Mouse (Mus musculus): ENCODE measurements around the gene Exd1.

The Exd1 gene

DNA sequence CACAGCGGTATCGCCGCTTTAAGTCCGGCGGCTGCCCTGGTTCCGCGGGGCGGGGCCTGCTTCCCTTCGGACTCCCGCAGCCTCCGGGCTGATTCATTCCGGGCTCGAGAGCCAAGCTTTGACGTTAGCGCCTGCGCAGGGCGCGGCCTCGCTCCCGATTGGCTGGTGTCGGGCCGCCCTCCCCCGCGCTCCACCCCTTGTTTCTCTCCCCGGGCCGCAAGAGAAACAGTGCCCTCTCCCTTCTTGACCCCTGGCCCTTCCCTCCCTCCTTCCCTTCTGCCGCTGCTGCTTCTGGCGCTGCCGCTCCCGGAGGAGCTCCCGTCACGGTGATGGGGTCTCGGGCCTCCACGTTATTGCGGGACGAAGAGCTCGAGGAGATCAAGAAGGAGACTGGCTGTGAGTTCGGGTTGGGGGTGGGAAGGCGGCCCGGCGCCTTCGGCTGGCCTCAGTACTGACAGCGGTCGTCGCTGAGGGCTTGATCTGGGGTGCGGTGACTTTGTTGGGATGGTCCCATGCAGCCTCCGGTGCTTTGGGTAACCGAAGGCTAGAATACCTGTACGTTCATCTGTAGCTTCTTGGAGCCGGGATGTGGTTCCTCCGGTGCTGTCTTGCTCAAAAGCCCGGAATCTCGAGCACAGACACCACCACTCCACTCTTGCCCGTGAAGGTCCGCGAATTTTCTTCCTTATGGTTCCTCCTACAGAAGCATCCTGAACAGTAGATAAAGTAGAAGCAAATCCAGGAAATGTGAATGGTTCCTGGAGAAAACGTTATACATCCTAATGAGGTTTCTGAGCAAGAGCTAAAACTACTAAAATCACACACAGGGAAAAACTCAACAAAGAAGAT lies at the start of gene Exd1, which contains the start of gene Chp1:
TSS of gene Exd1 (minus strand) at position 106 of the 849 bp plus-strand sequence.
TSS of gene Chp1 (plus strand) at position 176 of the 849 bp plus-strand sequence.
- peak; percentile 99 for DNase-seq (ENCODE audit: low spot score)

DNA sequence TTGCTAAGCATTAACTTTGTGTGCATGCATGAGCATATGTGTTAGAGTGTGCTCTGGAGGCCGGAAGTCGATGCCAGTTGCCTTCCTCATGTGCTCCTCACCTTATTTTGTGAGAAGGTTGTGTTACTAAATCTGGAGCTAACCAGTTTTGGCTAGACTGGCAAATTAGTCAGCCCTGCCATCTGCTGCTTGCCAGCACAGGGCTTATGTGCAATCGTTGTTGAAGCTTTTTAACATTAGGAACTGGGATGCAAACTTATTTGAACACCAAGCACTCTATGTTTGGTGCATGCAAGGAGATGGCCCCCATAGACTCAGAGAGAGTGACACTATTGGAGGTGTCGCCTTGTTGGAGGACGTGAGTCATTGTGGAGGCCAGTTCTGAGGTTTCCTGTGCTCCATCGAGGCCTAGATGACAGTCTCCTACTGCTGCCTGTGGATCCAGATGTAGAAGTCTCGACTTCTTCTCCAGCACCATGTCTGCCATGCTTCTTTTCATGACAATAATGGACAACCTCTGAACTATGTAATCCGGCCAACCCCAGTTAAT lies 49.4 kb upstream of the Exd1 start:
- no peak for DNase-seq (ENCODE audit: low spot score)

DNA sequence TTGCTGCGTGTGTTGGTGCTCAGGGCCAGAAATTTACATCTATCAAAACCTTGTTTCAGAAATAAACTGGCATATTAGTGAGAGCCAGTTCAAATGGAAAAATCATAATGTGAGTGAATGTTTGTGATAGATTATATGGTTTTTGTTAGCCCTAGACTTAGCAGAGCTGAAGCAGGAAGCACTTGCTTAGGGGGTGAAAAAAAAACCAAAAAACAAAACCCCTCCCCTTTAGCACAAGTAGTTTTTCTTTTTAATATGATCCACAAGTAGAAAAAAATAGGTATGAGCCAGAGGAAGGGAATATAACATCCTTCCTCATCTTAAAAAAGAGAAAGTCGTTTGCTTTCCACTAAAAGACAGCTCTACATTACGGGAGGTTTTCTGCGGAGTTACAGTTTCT lies 47.9 kb upstream of the Exd1 start:
- no peak for DNase-seq (ENCODE audit: low spot score)

GRCm38 (mm10) chr2:119594113-119594981 lies 46.9 kb upstream of the Exd1 start:
- DNase-seq (ENCODE audit: low spot score): peak; percentile 98

DNA sequence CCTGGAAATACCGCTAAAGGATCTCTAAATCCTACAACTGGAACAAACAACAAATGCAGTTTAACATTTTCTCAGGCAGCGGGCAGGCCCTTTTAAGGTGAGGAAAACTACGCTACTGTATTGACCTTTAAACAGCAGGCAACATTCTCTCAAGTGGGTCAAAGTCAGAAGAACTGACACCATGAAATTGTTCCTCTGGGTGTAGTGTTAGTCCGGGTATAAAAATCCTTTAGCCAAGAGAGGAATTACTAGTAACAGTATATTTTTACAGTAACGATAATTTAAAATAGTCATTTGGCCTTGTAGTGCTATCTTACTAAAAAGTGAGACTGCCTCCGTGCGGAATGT lies 46.3 kb upstream of the Exd1 start:
- DNase-seq (ENCODE audit: low spot score): no peak

GRCm38 (mm10) chr2:119591247-119591646 lies 43.8 kb upstream of the Exd1 start:
- no peak for DNase-seq (ENCODE audit: low spot score)

- DNase-seq (ENCODE audit: low spot score): peak; percentile 71
Observed at GRCm38 (mm10) chr2:119587383-119587782, 40.0 kb upstream of the Exd1 start.

- no peak for DNase-seq (ENCODE audit: low spot score)
Observed at GRCm38 (mm10) chr2:119584282-119584681, 36.9 kb upstream of the Exd1 start.

GRCm38 (mm10) chr2:119583439-119583838 lies 36.0 kb upstream of the Exd1 start:
- DNase-seq (ENCODE audit: low spot score): no peak

GRCm38 (mm10) chr2:119581571-119581970 lies 34.1 kb upstream of the Exd1 start:
- DNase-seq (ENCODE audit: low spot score): no peak

- DNase-seq (ENCODE audit: low spot score): peak; percentile 49
Observed at GRCm38 (mm10) chr2:119572471-119572870, 25.0 kb upstream of the Exd1 start.

GRCm38 (mm10) chr2:119566182-119566855 lies 18.9 kb upstream of the Exd1 start:
- DNase-seq (ENCODE audit: low spot score): no peak

- DNase-seq (ENCODE audit: low spot score): no peak
Observed at GRCm38 (mm10) chr2:119565284-119565683, 17.9 kb upstream of the Exd1 start.

GRCm38 (mm10) chr2:119561794-119562193 lies 14.4 kb upstream of the Exd1 start:
- no peak for DNase-seq (ENCODE audit: low spot score)

DNA sequence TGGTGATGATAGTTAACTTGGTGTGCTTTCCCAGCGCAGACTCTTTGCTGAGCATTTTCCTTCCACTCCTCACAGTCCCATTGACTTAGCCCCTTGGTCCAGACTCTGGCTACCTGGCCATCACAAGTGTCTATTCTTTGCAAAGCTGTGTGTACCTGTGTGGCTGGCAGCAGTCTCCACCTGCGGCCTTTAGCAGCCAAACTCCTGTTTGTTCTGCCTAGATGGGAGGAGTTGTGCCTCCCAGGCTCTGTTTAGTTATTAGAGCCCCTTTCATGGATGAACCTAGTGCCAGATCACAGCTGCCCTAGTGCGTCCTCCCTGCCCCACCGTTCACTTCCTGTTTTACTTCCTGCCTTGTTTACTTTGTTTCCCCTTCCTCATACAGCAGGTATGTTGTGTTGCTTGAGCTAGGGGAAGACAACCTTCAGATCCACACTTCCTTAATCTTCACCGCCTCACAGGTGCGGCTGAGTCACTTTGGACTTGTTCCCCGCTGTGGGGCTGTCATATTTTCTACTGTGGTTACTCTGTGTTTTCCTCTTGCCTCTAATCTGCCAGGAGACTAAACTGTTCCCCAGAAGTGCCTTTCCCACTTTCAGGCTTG lies 11.4 kb upstream of the Exd1 start:
- peak; percentile 24 for DNase-seq (ENCODE audit: low spot score)

- no peak for DNase-seq (ENCODE audit: low spot score)
Observed at GRCm38 (mm10) chr2:119558039-119558438, 10.6 kb upstream of the Exd1 start.

DNA sequence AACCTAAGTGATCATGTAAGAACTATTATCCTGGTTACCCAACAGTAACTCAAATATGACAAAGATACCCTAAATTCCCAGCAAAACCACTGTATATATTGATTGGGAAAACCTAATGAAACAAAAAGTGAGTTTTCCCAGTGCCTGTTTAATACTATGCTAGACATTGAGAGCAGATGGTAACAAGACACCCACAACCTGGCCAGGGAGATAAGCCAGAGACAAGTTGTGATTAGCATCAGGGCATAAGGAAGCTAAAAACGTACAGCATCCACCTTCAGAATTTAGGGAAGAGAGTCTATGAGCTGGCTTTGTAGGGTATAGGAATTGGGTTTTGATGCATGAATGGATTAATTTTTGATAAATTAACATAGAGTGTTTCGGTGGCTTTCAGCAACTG lies 2.3 kb upstream of the Exd1 start:
- no peak for DNase-seq (ENCODE audit: low spot score)

GRCm38 (mm10) chr2:119548691-119549090 lies 1.3 kb upstream of the Exd1 start:
- DNase-seq (ENCODE audit: low spot score): peak; percentile 62

- no peak for DNase-seq (ENCODE audit: low spot score)
Observed at GRCm38 (mm10) chr2:119548371-119548660, 889 bp upstream of the Exd1 start.

GRCm38 (mm10) chr2:119546848-119547521 lies 442 bp downstream of the Exd1 start:
- peak; percentile 91 for DNase-seq (ENCODE audit: low spot score)

- no peak for DNase-seq (ENCODE audit: low spot score)
Observed at GRCm38 (mm10) chr2:119543656-119544055, 3.8 kb downstream of the Exd1 start.

Data from lung, postnatal 25 days (tissue).